Mouse (Mus musculus): ENCODE results near the gene Terf2. TPM values are rescaled to one million over a fixed set of nuclear protein-coding genes. Genes with fewer than 3 reads are reported as not detected.

Gene Terf2
- total and polyA plus RNA-seq, 3 experiments = 24.9 to 76.8 (median 28.6) TPM

GRCm38 (mm10) chr8:107136003-107136612 is 39.8 kb upstream of the Terf2 start:
- ATAC-seq (ENCODE audit: extremely low read depth, insufficient number of reproducible peaks, low FRiP score, poor library complexity, severe bottlenecking) (no peak), DNase-seq (ENCODE audit: low spot score) (no peak)
- no peak for TF ChIP-seq TAL1 (conservative IDR thresholded peaks at IDR 0.05; ENCODE audit: low read depth, low read length)
- Histone ChIP-seq H3K4me1 (ENCODE audit: insufficient read depth, low read depth, low read length) (peaks cover 25% of the 10 kb centered on the region), H3K4me3 (ENCODE audit: low read depth, low read length) (no peak overlapping the region), H3K9me3 (replicated peaks) (no peaks in the 10 kb centered on the region), H3K27me3 (ENCODE audit: insufficient read depth, low read length) (peaks cover 8% of the 10 kb centered on the region; the same call in 1 of the 2 replicates), H3K36me3 (replicated peaks) (no peaks in the 10 kb centered on the region)

- H3K36me3 ChIP-seq (replicated peaks) = no peaks in the 10 kb centered on the region
- TF ChIP-seq POLR2AphosphoS5 (IDR thresholded peaks at IDR 0.05; ENCODE audit: insufficient replicate concordance, low read depth, low read length) (no peak), CTCF (IDR thresholded peaks at IDR 0.05; ENCODE audit: low read depth, low read length) (no peak), TAL1 (conservative IDR thresholded peaks at IDR 0.05; ENCODE audit: low read depth, low read length) (no peak), GATA1 (IDR thresholded peaks at IDR 0.05; ENCODE audit: borderline replicate concordance, low read length) (no peak), GATA2 (IDR thresholded peaks at IDR 0.05; ENCODE audit: borderline replicate concordance, low read depth, low read length) (no peak)
- no peaks in the 10 kb centered on the region for H3K9me3 ChIP-seq (replicated peaks)
- H3K4me3 ChIP-seq (ENCODE audit: low read depth, low read length) = no peak overlapping the region
- ATAC-seq (ENCODE audit: extremely low read depth, insufficient number of reproducible peaks, low FRiP score, poor library complexity, severe bottlenecking) (no peak), DNase-seq (ENCODE audit: low spot score) (no peak)
- H3K4me1 ChIP-seq (ENCODE audit: insufficient read depth, low read depth, low read length) = peaks cover 14% of the 10 kb centered on the region
- H3K27me3 ChIP-seq (ENCODE audit: insufficient read depth, low read length) = peaks cover 22% of the 10 kb centered on the region
Observed at GRCm38 (mm10) chr8:107133881-107134280, 37.5 kb upstream of the Terf2 start.

GRCm38 (mm10) chr8:107132581-107133491 is 36.5 kb upstream of the Terf2 start:
- no peak overlapping the region for H3K4me3 ChIP-seq (ENCODE audit: low read depth, low read length)
- peaks cover 24% of the 10 kb centered on the region for H3K27me3 ChIP-seq (ENCODE audit: insufficient read depth, low read length)
- H3K9me3 ChIP-seq (replicated peaks) = no peaks in the 10 kb centered on the region
- H3K4me1 ChIP-seq (ENCODE audit: insufficient read depth, low read depth, low read length) = peaks cover 14% of the 10 kb centered on the region
- H3K36me3 ChIP-seq (replicated peaks) = no peaks in the 10 kb centered on the region
- DNase-seq (ENCODE audit: low spot score) (no peak), ATAC-seq (ENCODE audit: extremely low read depth, insufficient number of reproducible peaks, low FRiP score, poor library complexity, severe bottlenecking) (no peak)
- TF ChIP-seq POLR2AphosphoS5 (IDR thresholded peaks at IDR 0.05; ENCODE audit: insufficient replicate concordance, low read depth, low read length) = no peak
- no peak for TF ChIP-seq CTCF (IDR thresholded peaks at IDR 0.05; ENCODE audit: low read depth, low read length)
- no peak for TF ChIP-seq GATA2 (IDR thresholded peaks at IDR 0.05; ENCODE audit: borderline replicate concordance, low read depth, low read length)
- no peak for TF ChIP-seq GATA1 (IDR thresholded peaks at IDR 0.05; ENCODE audit: borderline replicate concordance, low read length)
- no peak for TF ChIP-seq TAL1 (conservative IDR thresholded peaks at IDR 0.05; ENCODE audit: low read depth, low read length)

GRCm38 (mm10) chr8:107130028-107130427 is 33.7 kb upstream of the Terf2 start:
- no peak overlapping the region for H3K4me3 ChIP-seq (ENCODE audit: low read depth, low read length)
- H3K36me3 ChIP-seq (replicated peaks) = no peaks in the 10 kb centered on the region
- TF ChIP-seq GATA1 (IDR thresholded peaks at IDR 0.05; ENCODE audit: borderline replicate concordance, low read length) (no peak), TAL1 (conservative IDR thresholded peaks at IDR 0.05; ENCODE audit: low read depth, low read length) (no peak), CTCF (IDR thresholded peaks at IDR 0.05; ENCODE audit: low read depth, low read length) (no peak), POLR2AphosphoS5 (IDR thresholded peaks at IDR 0.05; ENCODE audit: insufficient replicate concordance, low read depth, low read length) (no peak), GATA2 (IDR thresholded peaks at IDR 0.05; ENCODE audit: borderline replicate concordance, low read depth, low read length) (no peak)
- no peaks in the 10 kb centered on the region for H3K9me3 ChIP-seq (replicated peaks)
- DNase-seq (ENCODE audit: low spot score) (no peak), ATAC-seq (ENCODE audit: extremely low read depth, insufficient number of reproducible peaks, low FRiP score, poor library complexity, severe bottlenecking) (no peak)
- peaks cover 12% of the 10 kb centered on the region for H3K4me1 ChIP-seq (ENCODE audit: insufficient read depth, low read depth, low read length)
- H3K27me3 ChIP-seq (ENCODE audit: insufficient read depth, low read length) = peaks cover 31% of the 10 kb centered on the region

DNA sequence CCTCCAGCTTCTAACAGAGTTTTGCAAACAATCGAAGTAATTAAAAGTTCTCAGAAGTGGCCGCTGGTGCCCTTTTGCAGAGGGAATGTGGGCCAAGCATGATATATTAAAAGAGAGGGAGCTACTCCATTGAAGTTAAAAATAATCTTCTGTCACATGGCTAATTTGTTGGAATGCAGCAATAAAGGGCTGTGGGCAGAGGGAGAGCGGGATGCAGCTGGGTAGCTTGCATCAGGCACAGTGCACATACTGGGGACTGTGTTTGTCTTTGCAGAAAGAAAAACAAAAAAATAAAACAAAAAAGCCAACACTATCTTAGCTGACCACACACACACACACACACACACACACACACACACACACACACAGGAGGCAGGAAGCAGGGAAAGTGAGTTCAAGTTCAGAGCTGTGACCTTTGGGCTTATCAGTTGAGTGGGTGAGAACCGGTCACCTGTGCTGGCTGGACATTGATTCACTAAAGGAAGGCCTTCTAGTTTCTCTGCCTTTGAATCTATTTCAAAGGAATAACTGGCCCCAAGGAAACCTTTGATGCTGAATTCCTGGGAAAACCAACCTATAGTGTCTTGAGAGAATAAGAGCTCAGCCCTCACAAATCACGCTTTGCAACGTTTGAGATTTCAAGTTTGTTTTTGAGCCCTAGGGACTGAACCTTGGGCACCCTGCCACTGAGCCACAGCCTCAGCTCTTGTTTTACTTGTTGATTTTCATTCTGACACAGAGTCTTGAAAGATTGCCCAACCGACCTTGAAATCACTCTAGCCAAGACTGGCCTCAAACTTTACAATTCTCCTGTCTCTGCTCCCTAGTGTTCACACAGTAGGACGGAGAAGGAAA is 33.1 kb upstream of the Terf2 start:
- Histone ChIP-seq H3K27me3 (ENCODE audit: insufficient read depth, low read length) (peaks cover 31% of the 10 kb centered on the region), H3K4me3 (ENCODE audit: low read depth, low read length) (no peak overlapping the region), H3K4me1 (ENCODE audit: insufficient read depth, low read depth, low read length) (peaks cover 15% of the 10 kb centered on the region), H3K9me3 (replicated peaks) (no peaks in the 10 kb centered on the region), H3K36me3 (replicated peaks) (no peaks in the 10 kb centered on the region)
- ATAC-seq (ENCODE audit: extremely low read depth, insufficient number of reproducible peaks, low FRiP score, poor library complexity, severe bottlenecking) (no peak), DNase-seq (ENCODE audit: low spot score) (no peak)
- TF ChIP-seq GATA1 (IDR thresholded peaks at IDR 0.05; ENCODE audit: borderline replicate concordance, low read length) = no peak
- TF ChIP-seq TAL1 (conservative IDR thresholded peaks at IDR 0.05; ENCODE audit: low read depth, low read length) = no peak
- no peak for TF ChIP-seq CTCF (IDR thresholded peaks at IDR 0.05; ENCODE audit: low read depth, low read length)
- no peak for TF ChIP-seq POLR2AphosphoS5 (IDR thresholded peaks at IDR 0.05; ENCODE audit: insufficient replicate concordance, low read depth, low read length)
- TF ChIP-seq GATA2 (IDR thresholded peaks at IDR 0.05; ENCODE audit: borderline replicate concordance, low read depth, low read length) = no peak

DNA sequence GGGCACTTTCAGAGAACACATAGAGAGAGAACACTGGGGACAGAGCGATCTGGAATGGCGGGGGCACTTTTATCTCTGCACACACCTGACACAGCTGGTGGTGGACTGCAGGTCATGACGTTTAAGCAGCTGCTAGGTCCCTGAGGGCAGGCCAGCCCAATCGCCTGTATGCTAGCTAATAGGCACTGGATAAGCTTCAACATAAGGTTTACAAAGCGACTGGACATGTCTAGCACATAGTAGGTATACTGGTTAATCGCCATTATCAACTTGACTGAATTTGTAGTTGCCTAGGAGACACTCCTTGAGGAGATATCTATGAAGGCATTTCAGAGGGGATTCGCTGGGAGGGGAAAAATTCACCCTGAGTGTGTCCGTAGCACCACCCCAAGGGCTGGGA is 28.0 kb upstream of the Terf2 start:
- H3K4me3 ChIP-seq (ENCODE audit: low read depth, low read length) = no peak overlapping the region
- H3K9me3 ChIP-seq (replicated peaks) = no peaks in the 10 kb centered on the region
- peaks cover 14% of the 10 kb centered on the region for H3K4me1 ChIP-seq (ENCODE audit: insufficient read depth, low read depth, low read length)
- DNase-seq (ENCODE audit: low spot score) (no peak), ATAC-seq (ENCODE audit: extremely low read depth, insufficient number of reproducible peaks, low FRiP score, poor library complexity, severe bottlenecking) (no peak)
- H3K36me3 ChIP-seq (replicated peaks) = no peaks in the 10 kb centered on the region
- TF ChIP-seq GATA1 (IDR thresholded peaks at IDR 0.05; ENCODE audit: borderline replicate concordance, low read length) (no peak), CTCF (IDR thresholded peaks at IDR 0.05; ENCODE audit: low read depth, low read length) (no peak), POLR2AphosphoS5 (IDR thresholded peaks at IDR 0.05; ENCODE audit: insufficient replicate concordance, low read depth, low read length) (no peak), GATA2 (IDR thresholded peaks at IDR 0.05; ENCODE audit: borderline replicate concordance, low read depth, low read length) (no peak), TAL1 (conservative IDR thresholded peaks at IDR 0.05; ENCODE audit: low read depth, low read length) (no peak)
- peaks cover 12% of the 10 kb centered on the region for H3K27me3 ChIP-seq (ENCODE audit: insufficient read depth, low read length)

Measured in G1E (cell line).